Mouse (Mus musculus): Measurements from ENCODE around the gene Adcy10.

Gene Adcy10

GRCm38 (mm10) chr1:165484688-165485233 is at the start of gene Adcy10:
Adcy10 (plus strand) TSS chr1:165485183.
- no peak for DNase-seq (ENCODE audit: low spot score)

DNA sequence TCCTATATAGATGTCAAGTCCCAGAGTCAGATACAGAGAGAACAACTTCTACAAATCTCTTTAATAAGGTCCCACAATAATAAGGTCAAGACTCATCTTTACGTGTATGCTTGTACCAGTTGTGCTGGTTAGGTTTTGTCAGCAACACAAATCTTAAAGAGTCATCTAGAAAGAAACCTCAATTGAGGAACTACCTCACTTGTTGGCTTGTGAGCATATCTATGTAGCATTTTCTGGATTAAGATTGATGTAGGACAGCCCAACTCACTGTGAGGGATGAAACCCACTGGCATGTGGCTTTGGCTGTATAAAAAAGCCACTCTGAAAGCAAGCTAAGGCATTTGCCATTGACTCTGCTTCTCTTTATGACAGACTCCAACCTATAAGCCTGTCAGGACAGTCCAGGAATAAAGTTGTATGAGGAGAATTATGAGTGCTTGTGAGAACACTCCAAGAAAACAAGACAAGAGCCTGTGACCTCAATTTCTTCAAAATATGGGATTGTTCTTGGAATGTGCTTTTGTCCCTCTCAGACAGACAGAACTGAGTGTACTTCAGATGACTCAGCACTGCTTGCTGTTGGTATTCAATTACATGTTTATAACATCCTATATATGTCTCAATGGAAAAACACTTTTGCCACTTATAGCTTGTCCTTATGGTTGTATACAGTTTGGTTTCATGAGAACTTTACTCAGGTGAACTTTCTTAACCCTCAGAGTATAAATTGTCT is 46.5 kb upstream of the Adcy10 start:
- no peak for DNase-seq (ENCODE audit: low spot score)

DNA sequence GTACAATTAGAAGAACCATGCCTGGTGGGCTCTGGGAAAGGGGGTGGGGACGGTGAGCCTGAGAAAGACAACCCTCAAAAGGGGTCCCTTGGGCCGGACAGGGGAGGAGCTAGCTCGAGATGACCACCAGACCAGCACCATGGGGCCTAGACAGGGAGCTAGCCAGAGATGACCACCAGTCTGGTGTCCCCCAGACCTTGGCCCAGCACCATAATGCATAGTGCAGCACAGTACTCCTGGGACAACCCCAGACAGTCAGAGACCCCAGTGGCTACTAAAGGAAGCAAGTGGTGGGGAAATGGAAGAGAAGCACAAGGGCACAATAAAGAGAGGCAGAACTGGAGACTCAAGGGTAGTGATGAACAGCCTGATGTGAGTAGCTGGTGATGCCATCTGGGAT is 44.2 kb upstream of the Adcy10 start:
- DNase-seq (ENCODE audit: low spot score): no peak

GRCm38 (mm10) chr1:165441201-165441600 is 43.8 kb upstream of the Adcy10 start:
- no peak for DNase-seq (ENCODE audit: low spot score)

GRCm38 (mm10) chr1:165441719-165442118 is 43.3 kb upstream of the Adcy10 start:
- no peak for DNase-seq (ENCODE audit: low spot score)

DNA sequence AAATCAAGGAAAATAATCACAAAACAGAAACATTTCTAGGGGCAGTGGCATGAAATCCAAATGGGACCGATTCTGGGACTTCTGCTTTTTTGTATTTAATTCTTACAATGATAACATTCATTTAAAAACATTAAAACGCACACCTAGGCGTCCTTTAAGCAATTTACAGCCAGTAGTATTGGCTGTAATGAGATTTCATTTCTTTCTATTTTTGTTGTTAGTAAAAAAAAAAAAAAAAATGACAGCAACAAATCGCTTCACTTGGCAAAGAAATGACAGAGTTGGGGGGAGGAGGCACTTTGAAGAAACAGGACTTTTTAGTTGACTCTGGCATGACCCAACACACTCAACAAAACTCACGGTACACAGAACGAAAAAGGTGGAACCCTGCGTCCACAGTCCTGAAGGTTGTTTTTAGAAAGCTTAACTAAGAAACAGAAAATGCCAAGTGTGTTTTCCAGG is 25.9 kb upstream of the Adcy10 start:
- no peak for DNase-seq (ENCODE audit: low spot score)

- DNase-seq (ENCODE audit: low spot score): peak; percentile 29
Observed at GRCm38 (mm10) chr1:165459503-165460181, 25.3 kb upstream of the Adcy10 start.

DNA sequence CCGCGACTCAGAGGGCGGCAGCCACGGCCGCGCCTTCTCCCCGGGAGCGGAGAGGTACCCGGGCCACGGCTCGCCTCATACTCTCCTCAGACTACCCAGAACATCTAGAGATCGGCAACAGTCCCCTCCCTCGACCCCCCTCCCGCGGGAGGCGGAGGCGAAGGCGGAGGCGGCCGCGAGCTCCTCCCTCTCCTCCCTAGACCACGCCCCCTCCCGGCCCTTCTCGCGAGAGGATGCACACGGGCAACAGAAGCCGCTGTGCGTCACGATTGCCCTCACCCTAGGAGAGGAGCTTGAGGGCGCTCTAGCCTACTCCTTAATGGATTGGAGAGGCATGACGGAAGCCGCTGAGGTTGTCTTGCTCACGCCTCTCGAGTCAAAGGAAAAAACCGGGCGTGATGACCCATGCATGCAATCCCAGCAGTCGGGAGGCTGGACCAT is 24.6 kb upstream of the Adcy10 start, which contains the start of the genes Dcaf6 and Mpc2:
Gene Dcaf6, minus strand, starts transcription at position 116 of the 441 bp plus-strand sequence.
Gene Mpc2, plus strand, starts transcription at position 278 of the 441 bp plus-strand sequence.
- peak; percentile 99 for DNase-seq (ENCODE audit: low spot score)

- DNase-seq (ENCODE audit: low spot score): peak; percentile 94
Observed at GRCm38 (mm10) chr1:165460801-165461377, 24.1 kb upstream of the Adcy10 start.

GRCm38 (mm10) chr1:165461681-165462080 is 23.3 kb upstream of the Adcy10 start:
- no peak for DNase-seq (ENCODE audit: low spot score)

- DNase-seq (ENCODE audit: low spot score): no peak
Observed at GRCm38 (mm10) chr1:165462861-165463260, 22.1 kb upstream of the Adcy10 start.

GRCm38 (mm10) chr1:165464574-165464973 is 20.4 kb upstream of the Adcy10 start:
- DNase-seq (ENCODE audit: low spot score): no peak

- DNase-seq (ENCODE audit: low spot score): no peak
Observed at GRCm38 (mm10) chr1:165468971-165469370, 16.0 kb upstream of the Adcy10 start.

DNA sequence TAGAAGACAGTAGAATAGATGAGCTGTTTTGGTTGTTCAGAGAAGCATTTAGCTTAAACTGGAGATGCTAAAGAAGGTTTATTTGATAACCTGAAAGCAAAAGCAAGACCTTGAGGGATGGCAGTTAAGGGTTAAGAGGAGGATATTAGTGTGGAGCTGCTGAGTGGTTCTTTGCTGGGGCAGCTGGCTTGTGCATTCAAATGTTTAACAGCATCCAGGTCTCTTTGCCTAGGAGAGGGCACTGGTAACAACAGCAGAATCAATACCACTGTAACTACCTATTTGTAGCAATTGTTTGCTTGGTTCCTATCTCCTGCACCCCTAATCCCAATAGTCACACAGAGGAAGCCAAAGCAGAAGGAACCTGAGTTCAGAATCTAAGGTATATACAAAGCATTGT is 15.3 kb upstream of the Adcy10 start:
- DNase-seq (ENCODE audit: low spot score): no peak

DNA sequence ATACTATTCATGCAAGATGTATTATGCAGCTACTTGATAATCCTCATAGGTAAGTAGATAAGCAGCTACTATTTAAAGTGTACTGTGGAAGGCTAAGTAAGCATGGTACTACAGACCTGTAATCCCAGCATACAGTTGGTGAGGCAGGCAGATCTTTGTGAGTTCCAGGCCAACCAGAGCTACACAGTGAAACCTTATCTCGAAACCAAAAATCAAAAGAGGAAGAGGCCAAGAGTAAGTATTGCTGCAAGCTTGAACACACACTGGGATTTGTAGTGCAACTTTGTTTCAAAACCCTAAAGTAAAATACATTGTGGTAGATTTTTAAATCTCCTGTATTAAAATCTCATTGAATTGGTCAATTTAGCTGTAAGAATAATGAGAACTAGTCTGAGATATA is 13.5 kb upstream of the Adcy10 start:
- no peak for DNase-seq (ENCODE audit: low spot score)

- DNase-seq (ENCODE audit: low spot score): no peak
Observed at GRCm38 (mm10) chr1:165486108-165486507, 1.1 kb downstream of the Adcy10 start.

- no peak for DNase-seq (ENCODE audit: low spot score)
Observed at GRCm38 (mm10) chr1:165489197-165489596, 4.2 kb downstream of the Adcy10 start.

GRCm38 (mm10) chr1:165498856-165499255 is 13.9 kb downstream of the Adcy10 start:
- DNase-seq (ENCODE audit: low spot score): no peak

DNA sequence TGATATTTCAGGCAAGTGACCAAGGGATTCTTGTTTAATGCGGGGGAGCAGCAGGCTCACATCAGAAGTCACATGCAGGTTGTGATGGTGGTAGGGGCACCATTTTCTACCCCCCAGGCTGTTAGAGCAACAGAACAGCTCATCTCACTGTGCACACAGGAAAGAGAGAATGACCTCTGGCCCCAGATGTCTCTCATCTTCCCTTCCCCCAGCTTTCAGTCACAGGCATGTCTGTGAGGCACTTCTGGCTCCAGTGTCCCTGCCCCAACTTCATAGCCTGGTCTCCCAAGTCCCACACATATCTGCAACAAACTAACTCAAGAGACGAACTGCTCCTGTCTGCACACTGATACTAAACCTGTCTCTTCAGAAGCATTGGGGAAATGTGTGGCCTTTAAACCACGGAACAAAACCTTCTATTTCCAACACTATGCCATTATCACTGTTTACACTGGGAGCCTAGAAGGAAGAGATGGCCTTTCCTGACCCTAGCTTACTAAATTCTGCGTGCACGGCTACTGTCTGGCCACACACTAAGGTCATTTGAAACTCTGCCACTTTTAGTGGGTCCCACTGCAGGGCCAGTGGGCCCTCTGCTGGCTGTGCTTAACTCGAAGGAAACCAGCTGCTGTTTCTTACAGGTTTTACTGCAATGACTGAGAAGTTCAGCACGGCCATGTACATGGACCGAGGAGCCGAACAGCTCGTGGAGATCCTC is 18.5 kb downstream of the Adcy10 start:
- peak; percentile 9 for DNase-seq (ENCODE audit: low spot score)

GRCm38 (mm10) chr1:165506303-165506702 is 21.3 kb downstream of the Adcy10 start:
- no peak for DNase-seq (ENCODE audit: low spot score)

- no peak for DNase-seq (ENCODE audit: low spot score)
Observed at GRCm38 (mm10) chr1:165510161-165510560, 25.2 kb downstream of the Adcy10 start.

- DNase-seq (ENCODE audit: low spot score): no peak
Observed at GRCm38 (mm10) chr1:165520716-165521115, 35.7 kb downstream of the Adcy10 start.
